Mouse (Mus musculus): ENCODE data around the gene Chn2.

- TF ChIP-seq CTCF (IDR thresholded peaks at IDR 0.05; ENCODE audit: insufficient read depth, low read length) = no peak
- no peak for TF ChIP-seq POLR2A (IDR thresholded peaks at IDR 0.05; ENCODE audit: borderline replicate concordance, extremely low read depth, low read depth, low read length)
Observed at GRCm38 (mm10) chr6:54148844-54149526, 109.6 kb downstream of the Chn2 start.

Measured in lung, adult 2 months (tissue).